Comparison of ENCODE assay signal across 11 mouse cellular contexts in genomic region chr12:69759267-69759885, GRCm38 (mm10). TPM values are rescaled to one million over a fixed set of nuclear protein-coding genes. Genes with fewer than 3 reads are reported as not detected.
DNase-seq lines count a peak whose midpoint lies in the region; ATAC-seq and TF ChIP-seq lines count a peak whose summit lies in the region.
"Had no signal": no experiment of that assay in that cellular context is flagged by ENCODE, and none has a peak within 500 bp of the region (broad histone marks: within the 10 kb centered on the region; RNA-seq: fewer than 3 reads in every experiment).

No protein-coding gene starts in this region.

- peaks cover 2% of the 10 kb centered on the region; the same call in 1 of the 2 replicates for H3K36me3 ChIP-seq in kidney, adult 2 months (ENCODE audit: control insufficient read depth, insufficient read depth, low read length)
- H3K36me3 ChIP-seq: hindbrain, embryonic 15.5 days had no signal

- H3K4me1 ChIP-seq in kidney, adult 2 months (ENCODE audit: control insufficient read depth, insufficient read depth, low read length) = peaks cover 16% of the 10 kb centered on the region; the same call in 1 of the 2 replicates

- 39% methylated on average over 7 of the region's 7 CpGs for WGBS in kidney, adult 2 months

- H3K4me3 ChIP-seq in kidney, adult 2 months (ENCODE audit: insufficient read depth, low read depth, low read length) = no peak overlapping the region
- H3K4me3 ChIP-seq: hindbrain, embryonic 15.5 days had no signal

- no peak for DNase-seq in kidney, adult 2 months
- no peak for DNase-seq in kidney, postnatal 4 days
- peak; percentile 86 for DNase-seq in c-Kit-positive CD71-positive TER-119-negative erythroid progenitor cells, embryonic 14.5 days (ENCODE audit: low read depth)
- DNase-seq in left cerebral cortex, postnatal 10 days (ENCODE audit: extremely low spot score in 1 of 2, low spot score in 2 of 2) = no peak
- DNase-seq in cerebellum, adult 11-12 months = no peak
- DNase-seq in left cerebral cortex, adult 18-20 months (ENCODE audit: low spot score in 2 of 2) = no peak
- DNase-seq: cerebellum, adult 9-11 months; lung, postnatal 36 days had no signal

- no peaks in the 10 kb centered on the region for H3K27me3 ChIP-seq in kidney, adult 2 months (replicated peaks; ENCODE audit: control insufficient read depth, insufficient read depth, low read length)
- H3K27me3 ChIP-seq: hindbrain, embryonic 15.5 days had no signal

- ATAC-seq in erythroid progenitor cell, adult 5-6 weeks (replicated peaks; ENCODE audit: low FRiP score, poor library complexity, severe bottlenecking) = peak; percentile 69
- ATAC-seq in megakaryocyte-erythroid progenitor cell, adult 5-6 weeks (replicated peaks; ENCODE audit: low FRiP score, low TSS enrichment, poor library complexity, severe bottlenecking) = peak; percentile 59

- TF ChIP-seq POLR2A in kidney, adult 2 months (IDR thresholded peaks at IDR 0.05; ENCODE audit: low read depth, low read length) = no peak

- H3K27ac ChIP-seq in kidney, adult 2 months (ENCODE audit: insufficient read depth, low read depth, low read length) = peak overlapping the region; percentile 69
- H3K27ac ChIP-seq: hindbrain, embryonic 15.5 days had no signal

- intact Hi-C loops in left cerebral cortex, postnatal 10 days (cut with DNase I) = no loop called here

- TF ChIP-seq CTCF in kidney, adult 2 months (conservative IDR thresholded peaks at IDR 0.05; ENCODE audit: insufficient read depth, insufficient read length, low read depth, low read length) = no peak

RNA-seq across cellular contexts. Expression of gene Cdkl1, which starts 31.7 kb away (rescaled TPM):
- 95.1 and 99.0 TPM in 2 replicates for polyA plus RNA-seq in kidney, adult 2 months (2012; rRNA removed)
- 8.0 and 15.9 TPM in 2 replicates for total RNA-seq in erythroid progenitor cell, adult 5-6 weeks (2015; ENCODE audit: low replicate concordance)
- 11.2 and 36.3 TPM in 2 replicates for total RNA-seq in erythroid progenitor cell, adult 5-6 weeks (2017; ENCODE audit: low replicate concordance)
- total RNA-seq in megakaryocyte-erythroid progenitor cell, adult 5-6 weeks (2014; fragmentation: Nextera tagmentation) = 0.27 and 0.57 TPM in 2 replicates
- 1.2 and 2.1 TPM in 2 replicates for total RNA-seq in megakaryocyte-erythroid progenitor cell, adult 5-6 weeks (2017)
- total RNA-seq in left cerebral cortex, postnatal 10 days (2021) = 10 to 100 TPM; 43.7 to 43.8 TPM
- total RNA-seq in left cerebral cortex, adult 18-20 months (2021) = 10 to 100 TPM; 33.2 to 35.5 TPM

RNA-seq across cellular contexts. Expression of gene Atp5s, which starts 34.6 kb away (rescaled TPM):
- 18.6 and 20.2 TPM in 2 replicates for polyA plus RNA-seq in kidney, adult 2 months (2012; rRNA removed)
- total RNA-seq in erythroid progenitor cell, adult 5-6 weeks (2015; ENCODE audit: low replicate concordance) = 14.4 and 32.7 TPM in 2 replicates
- 8.8 and 22.2 TPM in 2 replicates for total RNA-seq in erythroid progenitor cell, adult 5-6 weeks (2017; ENCODE audit: low replicate concordance)
- total RNA-seq in megakaryocyte-erythroid progenitor cell, adult 5-6 weeks (2014; fragmentation: Nextera tagmentation) = 35.6 and 62.7 TPM in 2 replicates
- 10.6 and 13.0 TPM in 2 replicates for total RNA-seq in megakaryocyte-erythroid progenitor cell, adult 5-6 weeks (2017)
- 10 to 100 TPM; 25.2 to 28.2 TPM for total RNA-seq in left cerebral cortex, postnatal 10 days (2021)
- total RNA-seq in left cerebral cortex, adult 18-20 months (2021) = 10 to 100 TPM; 32.7 to 32.8 TPM

RNA-seq across cellular contexts. Expression of gene L2hgdh, which starts 34.7 kb away (rescaled TPM):
- 27.2 and 35.5 TPM in 2 replicates for polyA plus RNA-seq in kidney, adult 2 months (2012; rRNA removed)
- 3.2 and 8.8 TPM in 2 replicates for total RNA-seq in erythroid progenitor cell, adult 5-6 weeks (2015; ENCODE audit: low replicate concordance)
- 4.1 and 7.7 TPM in 2 replicates for total RNA-seq in erythroid progenitor cell, adult 5-6 weeks (2017; ENCODE audit: low replicate concordance)
- total RNA-seq in megakaryocyte-erythroid progenitor cell, adult 5-6 weeks (2014; fragmentation: Nextera tagmentation) = 25.7 and 36.9 TPM in 2 replicates
- total RNA-seq in megakaryocyte-erythroid progenitor cell, adult 5-6 weeks (2017) = 27.9 and 54.3 TPM in 2 replicates
- total RNA-seq in left cerebral cortex, postnatal 10 days (2021) = 10 to 100 TPM; 11.6 to 16.7 TPM
- total RNA-seq in left cerebral cortex, adult 18-20 months (2021) = 10 to 100 TPM; 21.9 TPM
